ENCODE assay signal across 19 mouse cellular contexts in the genomic region with DNA sequence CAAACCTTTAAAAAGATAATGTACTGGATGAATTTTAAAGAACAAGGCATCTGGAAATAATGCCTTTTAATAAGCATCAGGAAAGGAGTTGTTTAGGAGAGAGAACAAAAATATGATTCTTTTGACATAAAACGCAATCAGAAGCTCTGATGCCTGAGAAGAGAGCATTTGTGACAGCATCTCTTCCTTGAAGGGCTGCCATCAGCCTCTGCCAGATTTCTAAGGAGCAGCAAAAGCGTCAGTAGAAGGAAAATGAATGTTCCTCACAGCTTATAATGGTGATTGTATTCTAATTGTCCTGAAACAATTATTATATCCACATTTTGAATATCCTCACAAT.
DNase-seq lines count a peak whose midpoint lies in the region; ATAC-seq and TF ChIP-seq lines count a peak whose summit lies in the region.
"Had no signal": no experiment of that assay in that cellular context is flagged by ENCODE, and none has a peak within 500 bp of the region (broad histone marks: within the 10 kb centered on the region; RNA-seq: fewer than 3 reads in every experiment).

No protein-coding gene starts in this region.

- peak overlapping the region; percentile 58; the same call in 1 of the 2 replicates for H3K27ac ChIP-seq in hindbrain, embryonic 10.5 days
- peak overlapping the region; percentile 94 for H3K27ac ChIP-seq in midbrain, embryonic 12.5 days (replicated peaks)
- H3K27ac ChIP-seq: heart, embryonic 10.5 days; limb, embryonic 13.5 days; macrophage had no signal

- peaks cover 5% of the 10 kb centered on the region for H3K4me1 ChIP-seq in hindbrain, embryonic 10.5 days (replicated peaks)
- H3K4me1 ChIP-seq in midbrain, embryonic 12.5 days, result peaks cover 11% of the 10 kb centered on the region
- H3K4me1 ChIP-seq: heart, embryonic 10.5 days; limb, embryonic 13.5 days had no signal

- no peaks in the 10 kb centered on the region for H3K9me3 ChIP-seq in hindbrain, embryonic 10.5 days
- no peaks in the 10 kb centered on the region for H3K9me3 ChIP-seq in midbrain, embryonic 12.5 days
- H3K9me3 ChIP-seq: heart, embryonic 10.5 days; limb, embryonic 13.5 days had no signal

- H3K9ac ChIP-seq in midbrain, embryonic 12.5 days (replicated peaks), result peak overlapping the region; percentile 7; the same call in 1 of the 2 replicates
- H3K9ac ChIP-seq: limb, embryonic 13.5 days had no signal

- TF ChIP-seq POLR2A in brain, embryonic 14.5 days (IDR thresholded peaks at IDR 0.05; ENCODE audit: borderline replicate concordance, extremely low read depth, insufficient read depth, insufficient read length, poor library complexity, severe bottlenecking), result no peak

- no peaks in the 10 kb centered on the region for H3K36me3 ChIP-seq in hindbrain, embryonic 10.5 days
- H3K36me3 ChIP-seq in midbrain, embryonic 12.5 days, result no peaks in the 10 kb centered on the region
- H3K36me3 ChIP-seq: heart, embryonic 10.5 days; limb, embryonic 13.5 days had no signal

- peak overlapping the region; percentile 39 for H3K4me2 ChIP-seq in midbrain, embryonic 12.5 days (replicated peaks)
- H3K4me2 ChIP-seq: limb, embryonic 13.5 days had no signal

- H3K4me3 ChIP-seq in hindbrain, embryonic 10.5 days, result no peak overlapping the region
- H3K4me3 ChIP-seq in midbrain, embryonic 12.5 days, result no peak overlapping the region
- H3K4me3 ChIP-seq: erythroblast, embryonic 14.5 days; heart, embryonic 10.5 days; limb, embryonic 13.5 days; myocyte had no signal

- H3K27me3 ChIP-seq in hindbrain, embryonic 10.5 days (ENCODE audit: insufficient read depth, poor library complexity, severe bottlenecking), result no peaks in the 10 kb centered on the region
- H3K27me3 ChIP-seq in midbrain, embryonic 12.5 days, result no peaks in the 10 kb centered on the region
- H3K27me3 ChIP-seq: limb, embryonic 13.5 days had no signal

- DNase-seq in cerebellum, postnatal 36 days, result no peak
- peak; percentile 83 for DNase-seq in brain, embryonic 14.5 days (ENCODE audit: low read depth)
- DNase-seq in hindbrain, embryonic 10.5 days (ENCODE audit: low spot score), result no peak
- DNase-seq in right cerebral cortex, postnatal 25 days, result no peak
- no peak for DNase-seq in urinary bladder, adult 18-20 months (ENCODE audit: low spot score in 2 of 2)
- DNase-seq in layer of hippocampus, postnatal 10 days (ENCODE audit: low spot score in 2 of 2), result no peak
- DNase-seq: gastrocnemius, postnatal 10 days; heart, postnatal 36 days; kidney, adult 11 months; kidney, postnatal 14 days; retina, postnatal 1 day had no signal

- peak; percentile 76; the same call in 1 of the 2 replicates for ATAC-seq in cerebellum, adult (ENCODE audit: insufficient number of reproducible peaks, low FRiP score, low TSS enrichment)
- ATAC-seq in midbrain, embryonic 12.5 days (ENCODE audit: low FRiP score, low read depth), result peak; percentile 5; the same call in 1 of the 2 replicates
- ATAC-seq: Patski had no signal

- TF ChIP-seq CTCF in brain, embryonic 14.5 days (IDR thresholded peaks at IDR 0.05; ENCODE audit: borderline replicate concordance, extremely low read depth, insufficient read depth, insufficient read length), result no peak

- 73% methylated on average over 2 of the region's 2 CpGs for WGBS in hindbrain, embryonic 10.5 days
- 22% methylated on average over 2 of the region's 2 CpGs for WGBS in midbrain, embryonic 12.5 days
